Mouse (Mus musculus): ENCODE data around the gene Per3. TPM values are rescaled to one million over a fixed set of nuclear protein-coding genes. Genes with fewer than 3 reads are reported as not detected.

The Per3 gene
- polyA plus RNA-seq, 1 experiment from 2014 or later = 5.9 TPM

DNA sequence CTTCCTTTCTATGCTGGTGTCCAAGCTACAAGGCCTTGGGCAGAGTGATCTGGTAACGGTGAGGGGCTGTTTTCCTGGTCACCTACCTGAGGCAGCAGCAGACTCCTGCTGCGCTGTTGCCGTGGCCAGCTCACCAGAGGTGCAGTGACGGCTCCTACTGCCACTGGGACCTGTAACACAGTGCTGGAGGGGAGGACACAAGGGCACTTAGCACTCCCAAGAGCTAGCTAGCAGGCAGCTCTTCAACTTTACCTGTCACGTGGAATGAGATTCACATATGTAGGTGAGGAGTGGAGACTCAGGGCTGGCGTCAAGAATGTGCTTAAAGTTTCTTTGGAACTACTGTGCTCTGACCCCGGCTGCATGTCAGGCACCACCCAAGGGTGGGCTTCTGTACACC is 34.1 kb downstream of the Per3 start:
- DNase-seq = no peak
- H3K27me3 ChIP-seq (ENCODE audit: insufficient read depth, low read length) = no peaks in the 10 kb centered on the region
- 82% methylated on average over 7 of the region's 7 CpGs for WGBS (ENCODE audit: insufficient replicate concordance)

DNA sequence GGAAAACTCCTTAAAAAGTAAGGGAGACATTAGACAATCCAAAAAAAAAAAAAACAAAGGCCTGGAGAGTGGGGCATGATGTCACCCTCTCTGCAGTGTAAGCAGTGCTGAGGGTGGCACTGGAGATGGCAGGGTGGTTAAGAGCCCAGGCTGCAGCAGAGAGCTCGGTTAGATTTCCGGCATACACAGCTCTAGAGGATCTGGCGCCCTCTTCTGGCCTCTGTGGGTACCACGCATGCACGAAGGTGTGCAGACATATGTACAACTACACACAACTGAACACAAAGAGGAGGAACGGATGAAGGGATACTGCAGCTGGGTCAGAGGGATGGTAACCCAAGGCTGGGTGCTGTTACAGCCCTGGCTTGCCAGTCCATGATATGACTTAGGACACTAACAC is 37.5 kb downstream of the Per3 start:
- ATAC-seq (no peak), DNase-seq (peak; percentile 66)
- no peaks in the 10 kb centered on the region for H3K27me3 ChIP-seq (ENCODE audit: insufficient read depth, low read length)
- H3K27ac ChIP-seq (ENCODE audit: low read depth) = no peak overlapping the region
- no peaks in the 10 kb centered on the region; the same call in 1 of the 2 replicates for H3K36me3 ChIP-seq (replicated peaks; ENCODE audit: insufficient read depth, low read length)
- no peaks in the 10 kb centered on the region for H3K9me3 ChIP-seq (ENCODE audit: low read length)
- WGBS (ENCODE audit: insufficient replicate concordance) = 53% methylated on average over 6 of the region's 6 CpGs
- H3K4me3 ChIP-seq (ENCODE audit: low read depth, low read length) = no peak overlapping the region
- no peak overlapping the region for H3K4me2 ChIP-seq (ENCODE audit: low read depth, low read length)
- H3K9ac ChIP-seq (replicated peaks) = no peak overlapping the region
- H3K4me1 ChIP-seq (ENCODE audit: insufficient read depth) = no peaks in the 10 kb centered on the region
- TF ChIP-seq CTCF (IDR thresholded peaks at IDR 0.05; ENCODE audit: low read depth) = peak; percentile 70
- TF ChIP-seq EP300 (IDR thresholded peaks at IDR 0.05; ENCODE audit: low read depth) = no peak

More for the DNA sequence above, 34.1 kb downstream of the Per3 start:
- TF ChIP-seq EP300 (IDR thresholded peaks at IDR 0.05; ENCODE audit: low read depth) (no peak), CTCF (IDR thresholded peaks at IDR 0.05; ENCODE audit: low read depth) (no peak)
- Histone ChIP-seq H3K4me3 (ENCODE audit: low read depth, low read length) (no peak overlapping the region), H3K27ac (ENCODE audit: low read depth) (no peak overlapping the region), H3K4me1 (ENCODE audit: insufficient read depth) (no peaks in the 10 kb centered on the region), H3K9me3 (ENCODE audit: low read length) (no peaks in the 10 kb centered on the region), H3K4me2 (ENCODE audit: low read depth, low read length) (no peak overlapping the region), H3K9ac (replicated peaks) (no peak overlapping the region), H3K36me3 (replicated peaks; ENCODE audit: insufficient read depth, low read length) (peaks cover 10% of the 10 kb centered on the region)
- ATAC-seq = no peak

DNA sequence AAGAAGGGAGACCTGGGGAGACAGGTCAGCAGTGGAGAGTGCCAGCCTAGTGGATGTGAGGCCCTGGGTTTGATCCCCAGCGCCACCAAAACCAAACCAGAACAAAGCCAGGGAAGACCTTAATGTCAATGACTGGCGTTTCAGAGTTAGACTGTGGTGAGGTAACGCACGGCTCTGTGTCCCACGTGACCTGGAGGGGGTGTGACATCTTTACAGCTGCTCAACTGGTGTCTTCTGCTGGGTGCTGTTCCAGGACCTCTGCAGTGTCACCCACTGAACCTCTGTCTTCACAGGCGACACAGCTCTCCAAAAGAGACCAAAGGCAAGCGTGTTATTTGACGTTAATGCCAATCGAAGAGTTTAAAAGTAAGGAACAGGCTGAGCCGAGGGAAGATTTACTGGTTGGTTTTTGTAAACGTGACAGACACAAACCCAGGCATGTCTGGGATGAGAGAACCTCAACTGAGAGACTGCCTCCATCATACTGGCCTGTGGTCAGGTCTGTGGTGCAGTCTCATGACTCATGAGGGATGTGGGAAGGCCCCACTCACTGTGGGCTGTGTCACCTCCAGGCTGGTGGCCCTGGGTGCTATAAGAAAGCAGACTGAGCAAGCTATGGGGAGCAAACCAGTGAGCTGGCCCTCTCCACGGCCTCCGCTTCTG is 38.7 kb downstream of the Per3 start:
- no peak overlapping the region for H3K4me3 ChIP-seq (ENCODE audit: low read depth, low read length)
- no peak for ATAC-seq
- H3K9ac ChIP-seq (replicated peaks) = no peak overlapping the region
- WGBS (ENCODE audit: insufficient replicate concordance) = 72% methylated on average over 13 of the region's 13 CpGs
- H3K4me1 ChIP-seq (ENCODE audit: insufficient read depth) = no peaks in the 10 kb centered on the region
- H3K9me3 ChIP-seq (ENCODE audit: low read length) = no peaks in the 10 kb centered on the region
- TF ChIP-seq CTCF (IDR thresholded peaks at IDR 0.05; ENCODE audit: low read depth) = no peak
- TF ChIP-seq EP300 (IDR thresholded peaks at IDR 0.05; ENCODE audit: low read depth) = no peak
- no peaks in the 10 kb centered on the region for H3K27me3 ChIP-seq (ENCODE audit: insufficient read depth, low read length)
- no peak overlapping the region for H3K4me2 ChIP-seq (ENCODE audit: low read depth, low read length)
- DNase-seq = no peak
- no peaks in the 10 kb centered on the region; the same call in 1 of the 2 replicates for H3K36me3 ChIP-seq (replicated peaks; ENCODE audit: insufficient read depth, low read length)
- no peak overlapping the region for H3K27ac ChIP-seq (ENCODE audit: low read depth)

DNA sequence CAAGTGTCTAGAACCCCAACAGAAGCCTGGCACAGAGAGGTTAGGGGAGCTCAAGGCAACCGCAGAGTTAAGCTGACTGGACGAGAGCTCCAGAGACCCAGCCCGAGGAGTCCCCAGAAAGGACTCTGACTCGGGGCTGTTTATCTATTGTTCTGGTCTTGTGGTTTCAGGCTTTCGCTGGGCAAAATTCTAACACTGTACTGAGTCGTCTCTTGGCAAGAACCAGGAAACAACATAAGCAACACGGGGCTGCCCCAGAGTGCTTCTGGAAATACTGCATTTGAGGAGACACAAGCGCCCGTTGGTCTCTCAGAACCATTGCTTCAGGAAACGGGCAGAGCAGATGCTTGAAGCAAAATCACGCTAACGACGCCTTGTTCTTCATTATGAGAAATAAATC is 43.1 kb downstream of the Per3 start:
- Histone ChIP-seq H3K27me3 (ENCODE audit: insufficient read depth, low read length) (no peaks in the 10 kb centered on the region), H3K9ac (replicated peaks) (no peak overlapping the region), H3K4me3 (ENCODE audit: low read depth, low read length) (no peak overlapping the region), H3K4me1 (ENCODE audit: insufficient read depth) (no peaks in the 10 kb centered on the region), H3K36me3 (replicated peaks; ENCODE audit: insufficient read depth, low read length) (no peaks in the 10 kb centered on the region), H3K27ac (ENCODE audit: low read depth) (no peak overlapping the region), H3K9me3 (ENCODE audit: low read length) (no peaks in the 10 kb centered on the region), H3K4me2 (ENCODE audit: low read depth, low read length) (no peak overlapping the region)
- ATAC-seq (no peak), DNase-seq (no peak)
- TF ChIP-seq EP300 (IDR thresholded peaks at IDR 0.05; ENCODE audit: low read depth) (no peak), CTCF (IDR thresholded peaks at IDR 0.05; ENCODE audit: low read depth) (no peak)
- 29% methylated on average over 13 of the region's 13 CpGs for WGBS (ENCODE audit: insufficient replicate concordance)

DNA sequence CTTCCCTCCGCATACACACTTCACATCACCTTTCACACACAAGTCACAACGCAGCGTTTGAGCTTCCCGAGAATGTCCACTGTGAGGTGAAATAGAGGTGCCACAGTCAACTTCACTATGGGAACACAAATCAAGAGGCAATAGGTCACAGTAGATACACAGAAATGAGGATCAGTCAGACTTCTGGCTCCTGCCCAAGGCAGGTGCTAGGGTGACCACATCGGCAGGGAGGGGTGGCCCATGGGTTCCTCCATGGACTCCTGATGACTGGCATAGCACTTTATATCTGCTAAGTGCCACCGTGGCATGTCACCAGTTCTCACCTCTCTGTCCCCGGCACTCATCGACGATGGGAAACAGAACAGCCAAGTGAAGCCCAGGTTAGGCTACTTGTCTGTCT is 45.8 kb downstream of the Per3 start:
- Histone ChIP-seq H3K4me1 (ENCODE audit: insufficient read depth) (no peaks in the 10 kb centered on the region), H3K4me3 (ENCODE audit: low read depth, low read length) (no peak overlapping the region), H3K27me3 (ENCODE audit: insufficient read depth, low read length) (no peaks in the 10 kb centered on the region), H3K9ac (replicated peaks) (no peak overlapping the region), H3K36me3 (replicated peaks; ENCODE audit: insufficient read depth, low read length) (no peaks in the 10 kb centered on the region), H3K9me3 (ENCODE audit: low read length) (no peaks in the 10 kb centered on the region), H3K27ac (ENCODE audit: low read depth) (no peak overlapping the region), H3K4me2 (ENCODE audit: low read depth, low read length) (no peak overlapping the region)
- DNase-seq (no peak), ATAC-seq (no peak)
- no peak for TF ChIP-seq EP300 (IDR thresholded peaks at IDR 0.05; ENCODE audit: low read depth)
- no peak for TF ChIP-seq CTCF (IDR thresholded peaks at IDR 0.05; ENCODE audit: low read depth)
- 86% methylated on average over 9 of the region's 9 CpGs for WGBS (ENCODE audit: insufficient replicate concordance)

DNA sequence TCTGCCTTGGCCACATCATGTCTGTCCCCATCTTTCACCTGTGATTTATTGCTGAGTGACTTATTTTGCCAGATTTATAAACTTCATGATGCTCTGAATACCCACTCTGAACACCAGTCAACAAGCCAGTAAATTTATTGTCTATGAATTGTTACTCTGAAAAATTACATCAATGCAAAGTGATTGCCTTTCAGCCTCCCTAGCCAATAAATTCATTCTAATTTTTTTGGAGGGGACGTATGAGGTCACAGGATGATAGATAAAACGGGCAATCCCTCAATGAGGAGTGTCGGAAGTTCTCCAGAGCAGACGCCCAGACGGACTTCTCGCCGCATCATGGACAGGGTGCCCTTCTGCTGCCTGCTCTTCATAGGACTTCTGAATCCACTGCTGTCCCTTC is 47.7 kb downstream of the Per3 start, which contains the start of gene Uts2:
TSS of gene Uts2 (plus strand) at position 301 of the 400 bp plus-strand sequence.
- Histone ChIP-seq H3K27me3 (ENCODE audit: insufficient read depth, low read length) (no peaks in the 10 kb centered on the region), H3K27ac (ENCODE audit: low read depth) (no peak within 1 kb of the TSS), H3K4me2 (ENCODE audit: low read depth, low read length) (no peak within 1 kb of the TSS), H3K36me3 (replicated peaks; ENCODE audit: insufficient read depth, low read length) (no peaks in the 10 kb centered on the region), H3K9ac (replicated peaks) (no peak within 1 kb of the TSS), H3K4me3 (ENCODE audit: low read depth, low read length) (no peak within 1 kb of the TSS), H3K4me1 (ENCODE audit: insufficient read depth) (no peaks in the 10 kb centered on the region), H3K9me3 (ENCODE audit: low read length) (no peaks in the 10 kb centered on the region)
- ATAC-seq = no peak
- no peak for DNase-seq
- 86% methylated on average over 7 of the region's 7 CpGs for WGBS (ENCODE audit: insufficient replicate concordance)
- TF ChIP-seq EP300 (IDR thresholded peaks at IDR 0.05; ENCODE audit: low read depth) (no peak), CTCF (IDR thresholded peaks at IDR 0.05; ENCODE audit: low read depth) (no peak)

Data from liver, postnatal 0 days (tissue).